10 mouse cellular contexts compared by ENCODE assay signal in genomic region chr7:132640946-132641345, GRCm38 (mm10). TPM values are rescaled to one million over a fixed set of nuclear protein-coding genes. Genes with fewer than 3 reads are reported as not detected.
DNase-seq lines count a peak whose midpoint lies in the region; ATAC-seq lines count a peak whose summit lies in the region.
"Had no signal": no experiment of that assay in that cellular context is flagged by ENCODE, and none has a peak within 500 bp of the region (broad histone marks: within the 10 kb centered on the region; RNA-seq: fewer than 3 reads in every experiment).

No protein-coding gene starts in this region.

- H3K9ac ChIP-seq in heart, embryonic 11.5 days (ENCODE audit: low read depth, low read length), result no peak overlapping the region; the same call in 1 of the 2 replicates
- H3K9ac ChIP-seq in kidney, embryonic 14.5 days (ENCODE audit: low read depth, low read length), result no peak overlapping the region
- H3K9ac ChIP-seq: heart, embryonic 15.5 days had no signal

- ATAC-seq in heart, embryonic 11.5 days (replicated peaks; ENCODE audit: insufficient number of reproducible peaks, low FRiP score, low TSS enrichment), result no peak
- peak; percentile 18; the same call in 1 of the 2 replicates for ATAC-seq in kidney, embryonic 14.5 days (ENCODE audit: low FRiP score, low TSS enrichment)

- H3K9me3 ChIP-seq in heart, embryonic 11.5 days (replicated peaks; ENCODE audit: control insufficient read depth, low read length), result no peaks in the 10 kb centered on the region
- H3K9me3 ChIP-seq in kidney, embryonic 14.5 days (ENCODE audit: control insufficient read depth, low read length), result no peaks in the 10 kb centered on the region
- H3K9me3 ChIP-seq: heart, embryonic 15.5 days had no signal

- intact Hi-C loops in heart, postnatal 14 days (cut with DNase I), result no loop called here

- WGBS in heart, embryonic 11.5 days (ENCODE audit: insufficient replicate concordance), result 54% methylated on average over 9 of the region's 9 CpGs
- WGBS in kidney, embryonic 14.5 days, result 8% methylated on average over 9 of the region's 9 CpGs

- H3K27me3 ChIP-seq in heart, embryonic 11.5 days (ENCODE audit: control insufficient read depth, insufficient read depth, low read length), result no peaks in the 10 kb centered on the region
- 0 out of 2 replicates have a peak, but pooled peaks cover 3% of the 10 kb centered on the region for H3K27me3 ChIP-seq in kidney, embryonic 14.5 days (ENCODE audit: control insufficient read depth, insufficient read depth, low read length)
- H3K27me3 ChIP-seq: heart, embryonic 15.5 days had no signal

- H3K4me3 ChIP-seq in heart, embryonic 11.5 days (ENCODE audit: low read depth, low read length), result no peak overlapping the region
- H3K4me3 ChIP-seq in kidney, embryonic 14.5 days (ENCODE audit: low read length), result no peak overlapping the region
- H3K4me3 ChIP-seq: heart, embryonic 15.5 days had no signal

- no peak overlapping the region for H3K27ac ChIP-seq in heart, embryonic 11.5 days (ENCODE audit: low read depth, low read length)
- H3K27ac ChIP-seq in kidney, embryonic 14.5 days (ENCODE audit: low read depth, low read length), result no peak overlapping the region
- H3K27ac ChIP-seq: heart, embryonic 15.5 days had no signal

- no peaks in the 10 kb centered on the region for H3K4me1 ChIP-seq in heart, embryonic 11.5 days (ENCODE audit: control insufficient read depth, insufficient read depth, low read length)
- H3K4me1 ChIP-seq in kidney, embryonic 14.5 days (ENCODE audit: control insufficient read depth, insufficient read depth, low read length), result peaks cover 21% of the 10 kb centered on the region; the same call in 1 of the 2 replicates
- H3K4me1 ChIP-seq: heart, embryonic 15.5 days had no signal

- no peak overlapping the region for H3K4me2 ChIP-seq in heart, embryonic 11.5 days
- H3K4me2 ChIP-seq in kidney, embryonic 14.5 days (replicated peaks; ENCODE audit: low read depth, low read length), result no peak overlapping the region
- H3K4me2 ChIP-seq: heart, embryonic 15.5 days had no signal

- no peaks in the 10 kb centered on the region for H3K36me3 ChIP-seq in heart, embryonic 11.5 days (ENCODE audit: control insufficient read depth, insufficient read depth, low read length)
- H3K36me3 ChIP-seq in kidney, embryonic 14.5 days (ENCODE audit: control insufficient read depth, insufficient read depth, low read length), result no peaks in the 10 kb centered on the region
- H3K36me3 ChIP-seq: heart, embryonic 15.5 days had no signal

- peak; percentile 42 to 56 for DNase-seq in heart, postnatal 14 days
- DNase-seq in testis, postnatal 10 days (ENCODE audit: low spot score), result peak; percentile 69
- no peak for DNase-seq in testis, postnatal 14 days (ENCODE audit: low spot score)
- no peak for DNase-seq in frontal cortex, adult 2 months (ENCODE audit: extremely low spot score in 1 of 2, low spot score in 1 of 2)
- no peak for DNase-seq in ovary, adult 18-20 months (ENCODE audit: low spot score)

RNA-seq across cellular contexts. Expression of gene Lhpp, which starts 30.5 kb away (rescaled TPM):
- 10 to 100 TPM; 12.9 to 13.6 TPM for total RNA-seq in heart, postnatal 14 days (2021)
- 21.2 and 21.9 TPM in 2 replicates for polyA plus RNA-seq in heart, embryonic 11.5 days (2014; fragmentation: Nextera tagmentation; extraction: Ambion mirVana)
- 24.5 and 27.1 TPM in 2 replicates for polyA plus RNA-seq in kidney, embryonic 14.5 days (2014; fragmentation: Nextera tagmentation; extraction: Ambion mirVana)
- 29.0 and 29.2 TPM in 2 replicates for polyA plus RNA-seq in frontal cortex, adult 2 months (2012; rRNA removed)

RNA-seq across cellular contexts. Expression of gene Nkx1-2, which starts 41.5 kb away (rescaled TPM):
- not detected for total RNA-seq in heart, postnatal 14 days (2021)
- 0.04 TPM in 1 of 2 replicates, not detected in the other for polyA plus RNA-seq in heart, embryonic 11.5 days (2014; fragmentation: Nextera tagmentation; extraction: Ambion mirVana)
- polyA plus RNA-seq in kidney, embryonic 14.5 days (2014; fragmentation: Nextera tagmentation; extraction: Ambion mirVana), result not detected in 2 replicates
- 0.10 and 0.13 TPM in 2 replicates for polyA plus RNA-seq in frontal cortex, adult 2 months (2012; rRNA removed)
- total RNA-seq: adrenal gland, postnatal 4 days had no signal
- polyA plus RNA-seq: heart, embryonic 15.5 days; stomach, embryonic 14.5 days had no signal

Comparison
In these comparisons a context has a peak if more than half of its experiments do, and no peak if none do; other contexts are left out.
1. DNase-seq: peak in heart, postnatal 14 days (2 of 2) and testis, postnatal 10 days (single experiment); none in testis, postnatal 14 days (single experiment), frontal cortex, adult 2 months (0 of 2) and ovary, adult 18-20 months (single experiment).